Mouse (Mus musculus): Measurements from ENCODE around the gene Stat3. TPM values are rescaled to one million over a fixed set of nuclear protein-coding genes. Genes with fewer than 3 reads are reported as not detected.

The Stat3 gene
- total and polyA plus RNA-seq, 2 experiments from 2014 or later, result 40.8 to 47.1 TPM

- Histone ChIP-seq H3K27me3 (ENCODE audit: insufficient read depth, low read length) (no peaks in the 10 kb centered on the region), H3K4me3 (ENCODE audit: low read depth, low read length) (no peak overlapping the region), H3K4me1 (ENCODE audit: insufficient read depth, low read length) (no peaks in the 10 kb centered on the region), H3K9ac (replicated peaks; ENCODE audit: low read length, poor library complexity, severe bottlenecking) (no peak overlapping the region), H3K36me3 (ENCODE audit: insufficient read depth, low read length) (peaks cover 32% of the 10 kb centered on the region), H3K4me2 (ENCODE audit: low read depth, low read length, poor library complexity, severe bottlenecking) (no peak overlapping the region), H3K9me3 (ENCODE audit: low read length) (0 out of 2 replicates have a peak, but pooled peaks cover 2% of the 10 kb centered on the region), H3K27ac (ENCODE audit: low read depth, low read length) (no peak overlapping the region)
- DNase-seq (ENCODE audit: low spot score) (no peak), ATAC-seq (ENCODE audit: low FRiP score) (no peak)
- TF ChIP-seq CTCF (IDR thresholded peaks at IDR 0.05), result no peak
- 91% methylated on average over 4 of the region's 4 CpGs for WGBS
Observed at GRCm38 (mm10) chr11:100906885-100907284, 32.5 kb downstream of the Stat3 start.

- no peak for DNase-seq (ENCODE audit: low spot score)
- Histone ChIP-seq H3K4me3 (ENCODE audit: low read depth, low read length) (no peak overlapping the region), H3K4me1 (ENCODE audit: insufficient read depth, low read length) (no peaks in the 10 kb centered on the region), H3K9ac (replicated peaks; ENCODE audit: low read length, poor library complexity, severe bottlenecking) (no peak overlapping the region), H3K9me3 (ENCODE audit: low read length) (0 out of 2 replicates have a peak, but pooled peaks cover 4% of the 10 kb centered on the region), H3K36me3 (ENCODE audit: insufficient read depth, low read length) (peaks cover 34% of the 10 kb centered on the region), H3K27ac (ENCODE audit: low read depth, low read length) (no peak overlapping the region), H3K27me3 (ENCODE audit: insufficient read depth, low read length) (no peaks in the 10 kb centered on the region), H3K4me2 (ENCODE audit: low read depth, low read length, poor library complexity, severe bottlenecking) (no peak overlapping the region)
- 59% methylated on average over 1 of the region's 1 CpGs for WGBS
- no peak for ATAC-seq (ENCODE audit: low FRiP score)
- TF ChIP-seq CTCF (IDR thresholded peaks at IDR 0.05), result no peak
Observed at GRCm38 (mm10) chr11:100905929-100906328, 33.4 kb downstream of the Stat3 start.

- peaks cover 34% of the 10 kb centered on the region for H3K36me3 ChIP-seq (ENCODE audit: insufficient read depth, low read length)
- no peak for ATAC-seq (ENCODE audit: low FRiP score)
- H3K9ac ChIP-seq (replicated peaks; ENCODE audit: low read length, poor library complexity, severe bottlenecking), result no peak overlapping the region
- WGBS, result 76% methylated on average over 14 of the region's 20 CpGs
- no peaks in the 10 kb centered on the region for H3K27me3 ChIP-seq (ENCODE audit: insufficient read depth, low read length)
- DNase-seq (ENCODE audit: low spot score), result no peak
- no peak overlapping the region for H3K27ac ChIP-seq (ENCODE audit: low read depth, low read length)
- 0 out of 2 replicates have a peak, but pooled peaks cover 4% of the 10 kb centered on the region for H3K9me3 ChIP-seq (ENCODE audit: low read length)
- TF ChIP-seq CTCF (IDR thresholded peaks at IDR 0.05), result no peak
- H3K4me2 ChIP-seq (ENCODE audit: low read depth, low read length, poor library complexity, severe bottlenecking), result no peak overlapping the region
- no peaks in the 10 kb centered on the region for H3K4me1 ChIP-seq (ENCODE audit: insufficient read depth, low read length)
- H3K4me3 ChIP-seq (ENCODE audit: low read depth, low read length), result no peak overlapping the region
Observed at GRCm38 (mm10) chr11:100904580-100905351, 34.6 kb downstream of the Stat3 start.

- Histone ChIP-seq H3K9me3 (ENCODE audit: low read length) (0 out of 2 replicates have a peak, but pooled peaks cover 4% of the 10 kb centered on the region), H3K9ac (replicated peaks; ENCODE audit: low read length, poor library complexity, severe bottlenecking) (no peak overlapping the region), H3K4me2 (ENCODE audit: low read depth, low read length, poor library complexity, severe bottlenecking) (no peak overlapping the region), H3K4me3 (ENCODE audit: low read depth, low read length) (no peak overlapping the region), H3K36me3 (ENCODE audit: insufficient read depth, low read length) (peaks cover 20% of the 10 kb centered on the region), H3K4me1 (ENCODE audit: insufficient read depth, low read length) (no peaks in the 10 kb centered on the region), H3K27ac (ENCODE audit: low read depth, low read length) (no peak overlapping the region), H3K27me3 (ENCODE audit: insufficient read depth, low read length) (no peaks in the 10 kb centered on the region)
- ATAC-seq (ENCODE audit: low FRiP score), result no peak
- WGBS, result 56% methylated on average over 16 of the region's 16 CpGs
- TF ChIP-seq CTCF (IDR thresholded peaks at IDR 0.05), result no peak
- DNase-seq (ENCODE audit: low spot score), result peak; percentile 41
Observed at GRCm38 (mm10) chr11:100898441-100899199, 40.7 kb downstream of the Stat3 start.

GRCm38 (mm10) chr11:100897294-100898231 is 41.8 kb downstream of the Stat3 start:
- Histone ChIP-seq H3K27ac (ENCODE audit: low read depth, low read length) (no peak overlapping the region), H3K4me2 (ENCODE audit: low read depth, low read length, poor library complexity, severe bottlenecking) (no peak overlapping the region), H3K36me3 (ENCODE audit: insufficient read depth, low read length) (peaks cover 25% of the 10 kb centered on the region), H3K4me3 (ENCODE audit: low read depth, low read length) (no peak overlapping the region), H3K27me3 (ENCODE audit: insufficient read depth, low read length) (no peaks in the 10 kb centered on the region), H3K9me3 (ENCODE audit: low read length) (0 out of 2 replicates have a peak, but pooled peaks cover 4% of the 10 kb centered on the region), H3K9ac (replicated peaks; ENCODE audit: low read length, poor library complexity, severe bottlenecking) (no peak overlapping the region), H3K4me1 (ENCODE audit: insufficient read depth, low read length) (no peaks in the 10 kb centered on the region)
- TF ChIP-seq CTCF (IDR thresholded peaks at IDR 0.05), result no peak
- DNase-seq (ENCODE audit: low spot score), result peak; percentile 67
- 63% methylated on average over 7 of the region's 7 CpGs for WGBS
- no peak for ATAC-seq (ENCODE audit: low FRiP score)

Data from midbrain, postnatal 0 days (tissue).